Mouse (Mus musculus) lung, adult 2 months (tissue): ENCODE measurements around the gene Pde4d.

Experiments
- CTCF ChIP-seq: fragments of 200-500 bp; IDR thresholded peaks from 2 replicates; pipeline ENCODE4 v1.5.1; 2011; ENCODE audit warnings: mild to moderate bottlenecking, low read length, control low read depth; ENCODE audit not compliant: insufficient read depth
- POLR2A ChIP-seq: fragments of 200-500 bp; IDR thresholded peaks from 2 replicates; pipeline ENCODE4 v1.6.1; 2011; ENCODE audit warnings: low read depth, mild to moderate bottlenecking, control low read depth, low read length, borderline replicate concordance; ENCODE audit errors: extremely low read depth

- TF ChIP-seq CTCF (no peak), POLR2A (no peak)
Observed at GRCm38 (mm10) chr13:109380149-109380548, 930.4 kb downstream of the Pde4d start.
